ENCODE assay signal across 17 mouse cellular contexts in genomic region chr5:36975336-36975735, GRCm38 (mm10).
"Had no signal": no experiment of that assay in that cellular context is flagged by ENCODE, and none has a peak within 500 bp of the region (broad histone marks: within the 10 kb centered on the region; RNA-seq: fewer than 3 reads in every experiment).

No protein-coding gene starts in this region.

- H3K4me2 ChIP-seq: neural tube, embryonic 12.5 days; neural tube, embryonic 13.5 days; neural tube, embryonic 15.5 days; stomach, embryonic 15.5 days had no signal

- H3K9ac ChIP-seq: neural tube, embryonic 12.5 days; neural tube, embryonic 13.5 days; neural tube, embryonic 15.5 days; stomach, embryonic 15.5 days had no signal

- H3K27me3 ChIP-seq: neural tube, embryonic 12.5 days; neural tube, embryonic 13.5 days; neural tube, embryonic 15.5 days; stomach, embryonic 15.5 days had no signal

- H3K4me1 ChIP-seq: neural tube, embryonic 12.5 days; neural tube, embryonic 13.5 days; neural tube, embryonic 15.5 days; stomach, embryonic 15.5 days had no signal

- DNase-seq: retina, postnatal 1 day; right cerebral cortex, adult 18-20 months; right cerebral cortex, postnatal 14 days; right cerebral cortex, postnatal 25 days; right cerebral cortex, postnatal 4 days; spleen, adult 18-20 months; thymus, adult 18-20 months; thymus, adult 2 months; thymus, postnatal 14 days; thymus, postnatal 25 days; thymus, postnatal 36 days; thymus, postnatal 4 days had no signal

- H3K36me3 ChIP-seq: neural tube, embryonic 15.5 days had no signal

- H3K27ac ChIP-seq: neural tube, embryonic 12.5 days; neural tube, embryonic 13.5 days; neural tube, embryonic 15.5 days; stomach, embryonic 15.5 days; stomach, postnatal 0 days had no signal

- H3K4me3 ChIP-seq: neural tube, embryonic 12.5 days; neural tube, embryonic 13.5 days; neural tube, embryonic 15.5 days; stomach, embryonic 15.5 days had no signal

- H3K9me3 ChIP-seq: neural tube, embryonic 12.5 days; neural tube, embryonic 13.5 days; neural tube, embryonic 15.5 days; stomach, embryonic 15.5 days had no signal
